Mouse (Mus musculus) urinary bladder, postnatal 10 days (tissue): ENCODE results near the gene Scrg1.
"Not testable (repeated sequence)": the region's sequence is repeated elsewhere in the genome, so short reads cannot be mapped to it uniquely, and the experiment has no call there.

Source experiments
- DNase-seq: peaks from one replicate; pipeline ENCODE4 v3.0.0; 2022; ENCODE audit warnings: low spot score

The Scrg1 gene

GRCm38 (mm10) chr8:57453361-57453760 lies 2.4 kb upstream of the Scrg1 start:
- DNase-seq: no peak

GRCm38 (mm10) chr8:57457152-57457551 lies 1.4 kb downstream of the Scrg1 start:
- DNase-seq: no peak

DNA sequence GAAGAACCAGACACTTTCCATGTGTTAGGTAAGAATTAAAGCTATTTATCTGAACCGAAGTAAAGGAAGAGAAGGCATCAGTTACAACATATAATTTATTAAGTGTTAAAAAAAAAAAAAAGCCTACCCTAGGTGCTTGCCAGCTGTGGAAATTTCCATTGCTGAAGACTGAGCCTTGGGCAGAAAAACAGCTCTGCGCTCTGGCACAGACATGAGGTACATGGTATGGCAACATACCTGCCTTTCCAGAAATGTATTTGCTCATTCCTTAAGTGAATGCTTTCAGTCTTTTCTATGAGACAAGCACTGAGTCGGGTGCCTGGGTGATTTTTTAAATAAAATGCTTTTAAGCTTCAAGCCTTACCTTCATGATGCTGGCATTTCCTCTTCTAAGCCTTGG lies 2.2 kb downstream of the Scrg1 start:
- DNase-seq: no peak

- no peak for DNase-seq
These were observed 7.1 kb downstream of the Scrg1 start for GRCm38 (mm10) chr8:57462839-57463238.

DNA sequence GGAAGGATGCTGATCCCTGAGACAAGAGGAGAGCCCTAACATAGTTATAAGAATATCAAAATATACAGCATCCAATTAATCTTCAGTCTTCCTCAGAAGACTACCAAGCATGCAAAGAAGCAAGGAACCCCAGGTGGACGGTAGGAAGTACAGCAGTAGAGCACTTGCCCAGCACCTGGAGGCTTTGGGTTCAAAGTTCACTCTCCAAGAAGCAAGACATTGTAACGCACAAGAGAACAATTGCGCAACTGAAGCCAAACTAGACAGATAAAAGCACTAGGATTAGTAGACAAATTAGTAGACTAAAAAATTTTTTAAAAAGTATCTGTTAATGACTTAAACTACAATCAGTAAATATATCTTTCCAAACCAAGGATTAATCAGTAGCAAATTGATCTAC lies 8.0 kb downstream of the Scrg1 start:
- DNase-seq: no peak

DNA sequence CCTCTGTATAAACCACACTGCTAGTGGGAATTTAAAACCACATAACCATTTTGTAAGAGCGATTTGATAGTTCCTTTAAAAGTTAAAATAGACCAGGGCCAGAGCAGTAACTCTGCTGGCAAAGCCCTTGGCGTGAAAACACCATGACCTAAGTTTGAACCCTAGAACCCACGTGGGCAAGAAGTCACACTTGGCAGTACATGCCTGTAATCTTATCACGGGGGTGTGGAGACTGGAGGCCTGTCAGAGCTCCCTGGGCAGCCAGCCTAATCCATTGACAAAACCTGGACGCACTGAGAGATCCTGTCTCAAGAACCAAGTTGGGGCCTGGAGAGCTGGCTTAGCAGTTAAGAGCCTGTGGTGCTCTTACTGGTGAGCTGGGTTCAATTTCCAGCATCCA lies 12.9 kb downstream of the Scrg1 start:
- peak; percentile 26 for DNase-seq

- DNase-seq: no peak
These were observed 15.1 kb downstream of the Scrg1 start for GRCm38 (mm10) chr8:57470863-57471262.

DNA sequence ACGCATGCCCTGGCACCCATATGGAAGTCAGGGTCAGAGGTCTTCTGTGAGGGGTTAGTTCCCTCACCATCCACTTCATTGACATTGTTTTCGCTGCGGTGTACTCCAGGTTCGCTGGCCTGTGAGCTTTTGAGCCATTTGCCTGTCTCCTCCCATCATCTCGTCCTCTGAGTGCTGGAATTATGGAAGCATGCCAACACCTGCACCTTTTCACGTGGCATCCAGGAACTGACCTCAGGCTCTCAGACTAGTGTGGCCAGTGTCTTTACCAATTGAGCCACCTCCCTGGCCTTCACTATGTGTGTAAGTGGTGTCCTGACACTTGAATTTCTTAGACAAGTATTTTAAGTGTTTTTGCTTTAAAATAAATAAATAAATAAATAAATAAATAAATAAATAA lies 18.0 kb downstream of the Scrg1 start:
- DNase-seq: no peak

- DNase-seq: no peak
These were observed 22.7 kb downstream of the Scrg1 start for GRCm38 (mm10) chr8:57478406-57478805.

- no peak for DNase-seq
These were observed 24.0 kb downstream of the Scrg1 start for GRCm38 (mm10) chr8:57479700-57480099.

- no peak for DNase-seq
These were observed 24.9 kb downstream of the Scrg1 start for GRCm38 (mm10) chr8:57480606-57481005.

- DNase-seq: no peak
These were observed 31.0 kb downstream of the Scrg1 start for GRCm38 (mm10) chr8:57486491-57487440.

DNA sequence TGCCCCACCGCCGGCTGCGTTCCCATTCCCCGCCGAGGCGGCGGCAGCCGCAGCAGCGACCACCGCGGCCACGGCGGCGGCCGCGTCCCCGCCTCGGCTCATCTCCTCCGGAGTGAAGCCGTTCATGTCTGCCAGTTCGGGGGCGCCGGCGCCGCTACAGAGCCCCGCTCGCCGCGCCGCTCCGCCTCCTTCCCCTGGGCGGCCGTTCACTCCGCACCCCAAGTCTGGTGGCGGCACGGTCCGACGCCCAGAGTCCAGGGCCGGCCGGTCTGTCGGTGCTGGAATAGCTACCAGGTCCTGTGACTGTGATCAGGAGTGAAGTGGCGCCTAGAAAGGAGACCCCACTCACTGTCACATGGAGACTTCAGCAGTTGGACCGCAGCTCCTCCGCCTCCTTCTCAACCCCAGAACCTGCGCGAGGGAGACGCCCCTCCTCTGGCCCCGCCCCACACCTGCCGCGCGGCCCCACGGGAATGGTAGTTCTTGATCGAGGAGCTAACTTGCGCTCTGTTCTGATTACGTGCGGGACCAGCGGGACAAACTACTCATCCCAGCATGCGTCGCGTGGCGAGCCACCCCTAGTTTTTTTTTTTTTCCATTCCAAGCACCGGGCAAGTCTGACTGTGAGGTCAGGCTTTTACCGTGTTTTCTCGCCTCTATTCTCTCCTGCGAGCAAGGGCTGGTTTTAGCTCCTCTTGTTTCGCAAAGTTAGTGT lies 31.9 kb downstream of the Scrg1 start, which contains the start of gene Sap30:
Sap30 (minus strand) TSS at position 420 of the 715 bp plus-strand sequence.
- peak; percentile 88 for DNase-seq

GRCm38 (mm10) chr8:57488312-57488765 lies 32.6 kb downstream of the Scrg1 start:
- DNase-seq: no peak

GRCm38 (mm10) chr8:57489366-57489765 lies 33.6 kb downstream of the Scrg1 start:
- DNase-seq: no peak

GRCm38 (mm10) chr8:57489896-57490295 lies 34.2 kb downstream of the Scrg1 start:
- DNase-seq: no peak

- DNase-seq: no peak
These were observed 36.1 kb downstream of the Scrg1 start for GRCm38 (mm10) chr8:57491873-57492272.

GRCm38 (mm10) chr8:57498494-57498846 lies 42.7 kb downstream of the Scrg1 start:
- DNase-seq: no peak

DNA sequence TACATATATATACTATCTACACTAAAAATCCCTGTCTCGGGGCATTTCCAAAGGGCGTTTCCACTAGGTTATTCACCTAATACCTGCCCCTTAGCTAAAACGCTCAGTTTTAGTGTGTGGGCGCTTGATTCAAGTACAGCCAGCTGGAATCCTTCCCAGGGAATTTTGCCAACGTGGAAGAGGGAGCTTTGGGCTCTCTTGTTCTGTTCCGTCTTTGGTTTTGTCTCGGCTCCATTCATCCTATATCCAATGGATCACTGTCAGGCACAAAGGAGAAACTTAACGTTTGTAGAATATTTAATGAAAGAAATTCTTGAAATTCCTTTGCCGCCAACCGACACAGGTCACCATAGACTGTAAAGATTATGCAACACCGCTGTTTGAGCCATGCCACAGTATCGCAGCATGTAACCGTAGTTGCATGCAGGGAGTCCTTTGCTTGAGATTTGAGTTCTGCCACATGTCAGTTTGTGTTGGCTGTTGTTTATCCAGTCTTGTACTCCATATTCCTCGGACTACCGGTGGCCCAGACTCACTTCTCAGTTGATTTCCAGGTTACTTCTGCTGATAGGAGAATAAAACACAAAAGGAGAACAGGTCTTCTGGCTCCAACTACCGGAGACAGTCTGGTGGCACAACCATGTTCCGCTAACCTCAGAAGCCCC lies 43.3 kb downstream of the Scrg1 start:
- DNase-seq: no peak

- peak; percentile 38 for DNase-seq
These were observed 47.9 kb downstream of the Scrg1 start for GRCm38 (mm10) chr8:57503641-57504040.

GRCm38 (mm10) chr8:57505500-57505899 lies 49.8 kb downstream of the Scrg1 start:
- DNase-seq: not testable (repeated sequence)

DNA sequence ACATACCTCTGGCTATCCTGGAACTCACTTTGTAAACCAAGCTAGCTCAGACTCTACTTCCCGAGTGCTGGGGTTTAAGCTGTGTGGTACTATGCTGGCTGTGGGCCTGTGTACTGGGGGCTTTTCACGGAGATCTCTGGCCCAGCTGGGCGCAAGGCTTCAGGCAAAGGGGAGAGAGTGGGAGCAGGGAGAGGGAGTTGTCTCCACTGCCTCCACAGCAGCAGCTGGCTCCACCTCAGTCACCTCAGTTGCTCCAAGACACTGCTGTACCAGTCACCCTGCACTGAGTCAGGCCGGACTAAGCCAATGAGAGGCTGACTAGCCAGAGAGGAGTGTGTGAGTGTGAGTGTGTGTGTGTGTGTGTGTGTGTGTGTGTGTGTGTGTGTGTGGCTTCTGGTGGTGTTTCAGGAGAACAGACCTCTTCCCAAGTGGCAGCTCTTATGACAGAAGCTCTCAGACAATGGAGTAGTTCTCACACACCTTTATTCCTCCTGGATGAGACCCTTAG lies 51.9 kb downstream of the Scrg1 start:
- no peak for DNase-seq
